Mouse (Mus musculus) lung, postnatal 36 days (tissue): ENCODE measurements around the gene Vmo1.

Experiments used
- DNase-seq: peaks from one replicate; pipeline ENCODE4 v3.0.0; 2022; ENCODE audit warnings: mixed read lengths

The Vmo1 gene

GRCm38 (mm10) chr11:70467902-70468619 is 46.4 kb downstream of the Vmo1 start:
- DNase-seq: no peak

GRCm38 (mm10) chr11:70465824-70466223 is 48.6 kb downstream of the Vmo1 start:
- DNase-seq: no peak

GRCm38 (mm10) chr11:70465211-70465610 is 49.2 kb downstream of the Vmo1 start:
- no peak for DNase-seq

- no peak for DNase-seq
Observed at GRCm38 (mm10) chr11:70463970-70464369, 50.4 kb downstream of the Vmo1 start.
